Comparison of ENCODE assay signal across 9 mouse cellular contexts in the genomic region with DNA sequence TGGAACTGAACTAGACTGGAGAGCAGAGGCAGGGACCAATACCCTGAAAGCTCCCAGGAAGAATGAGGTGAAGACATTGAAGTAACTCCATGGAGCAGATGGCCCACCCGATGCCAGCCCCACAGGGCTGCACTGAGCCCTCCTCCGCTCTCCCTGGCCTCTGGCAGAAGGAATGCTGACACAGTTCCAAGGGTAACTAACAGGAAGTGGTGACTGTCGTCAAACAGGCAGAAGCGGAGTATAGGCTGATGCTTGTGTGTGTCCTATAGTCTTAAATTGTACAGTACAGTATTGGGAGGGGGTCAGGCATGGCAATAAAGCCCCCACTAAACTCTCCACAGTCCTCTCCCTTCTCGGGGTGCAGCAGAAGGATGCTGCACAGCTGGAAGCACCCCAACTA. TPM values are rescaled to one million over a fixed set of nuclear protein-coding genes. Genes with fewer than 3 reads are reported as not detected.
DNase-seq lines count a peak whose midpoint lies in the region; ATAC-seq lines count a peak whose summit lies in the region.
"Had no signal": no experiment of that assay in that cellular context is flagged by ENCODE, and none has a peak within 500 bp of the region (broad histone marks: within the 10 kb centered on the region; RNA-seq: fewer than 3 reads in every experiment).

No protein-coding gene starts in this region.

- ATAC-seq in midbrain, embryonic 15.5 days (replicated peaks), result 0 out of 2 replicates have a peak, but pooled peaks have one; percentile 24
- no peak for ATAC-seq in midbrain, embryonic 16.5 days
- ATAC-seq in hematopoietic stem cell, adult 5-6 weeks (replicated peaks in 1 of 2; ENCODE audit: insufficient read depth in 1 of 2, low FRiP score in 2 of 2, low TSS enrichment in 1 of 2, low read depth in 1 of 2, poor library complexity in 2 of 2, severe bottlenecking in 2 of 2), result peak; percentile 28 to 38; a peak in 3 of 4 replicates
- ATAC-seq in stomach, embryonic 16.5 days (ENCODE audit: insufficient read depth, low FRiP score), result no peak
- no peak for ATAC-seq in erythroid progenitor cell, adult 5-6 weeks (replicated peaks; ENCODE audit: low FRiP score, poor library complexity, severe bottlenecking)

- H3K36me3 ChIP-seq in midbrain, embryonic 15.5 days (replicated peaks), result peaks cover 13% of the 10 kb centered on the region; the same call in 1 of the 2 replicates
- peaks cover 12% of the 10 kb centered on the region for H3K36me3 ChIP-seq in midbrain, embryonic 16.5 days (ENCODE audit: control insufficient read depth, insufficient read depth, low read length)
- no peaks in the 10 kb centered on the region; the same call in 1 of the 2 replicates for H3K36me3 ChIP-seq in stomach, embryonic 16.5 days (ENCODE audit: control insufficient read depth, insufficient read depth, low read length)

- WGBS in midbrain, embryonic 15.5 days, result 72% methylated on average over 5 of the region's 5 CpGs
- 82% methylated on average over 5 of the region's 5 CpGs for WGBS in midbrain, embryonic 16.5 days
- 42% methylated on average over 5 of the region's 5 CpGs for WGBS in stomach, embryonic 16.5 days

- intact Hi-C loops in heart, postnatal 36 days (cut with DNase I), result no loop called here

- no peak overlapping the region for H3K27ac ChIP-seq in midbrain, embryonic 15.5 days
- no peak overlapping the region for H3K27ac ChIP-seq in midbrain, embryonic 16.5 days (ENCODE audit: low read length)
- H3K27ac ChIP-seq in stomach, embryonic 16.5 days (ENCODE audit: low read length), result peak overlapping the region; percentile 63; the same call in 1 of the 2 replicates

- H3K27me3 ChIP-seq in midbrain, embryonic 15.5 days (replicated peaks), result no peaks in the 10 kb centered on the region
- no peaks in the 10 kb centered on the region for H3K27me3 ChIP-seq in midbrain, embryonic 16.5 days (ENCODE audit: control insufficient read depth, insufficient read depth, low read depth, low read length)
- no peaks in the 10 kb centered on the region for H3K27me3 ChIP-seq in stomach, embryonic 16.5 days (ENCODE audit: control insufficient read depth, insufficient read depth, low read length)
- H3K27me3 ChIP-seq: CH12.LX had no signal

- DNase-seq in heart, adult 11 months, result peak; percentile 97
- no peak for DNase-seq in heart, postnatal 36 days
- DNase-seq in spleen, adult 12 weeks (ENCODE audit: low spot score), result no peak

- H3K4me1 ChIP-seq in midbrain, embryonic 15.5 days, result peaks cover 28% of the 10 kb centered on the region; the same call in 1 of the 2 replicates
- 0 out of 2 replicates have a peak, but pooled peaks cover 7% of the 10 kb centered on the region for H3K4me1 ChIP-seq in midbrain, embryonic 16.5 days (ENCODE audit: control insufficient read depth, insufficient read depth, low read length)
- peaks cover 49% of the 10 kb centered on the region for H3K4me1 ChIP-seq in stomach, embryonic 16.5 days (ENCODE audit: control insufficient read depth, insufficient read depth, low read length)

- H3K4me2 ChIP-seq in midbrain, embryonic 15.5 days, result no peak overlapping the region
- H3K4me2 ChIP-seq in midbrain, embryonic 16.5 days (ENCODE audit: low read length), result no peak overlapping the region
- no peak overlapping the region for H3K4me2 ChIP-seq in stomach, embryonic 16.5 days (ENCODE audit: low read depth, low read length)

- no peak overlapping the region for H3K9ac ChIP-seq in midbrain, embryonic 15.5 days
- no peak overlapping the region for H3K9ac ChIP-seq in midbrain, embryonic 16.5 days (ENCODE audit: low read depth, low read length)
- no peak overlapping the region for H3K9ac ChIP-seq in stomach, embryonic 16.5 days (ENCODE audit: low read length)

- no peaks in the 10 kb centered on the region for H3K9me3 ChIP-seq in midbrain, embryonic 15.5 days
- no peaks in the 10 kb centered on the region for H3K9me3 ChIP-seq in midbrain, embryonic 16.5 days (replicated peaks; ENCODE audit: control insufficient read depth, low read length, poor library complexity, severe bottlenecking)
- H3K9me3 ChIP-seq in stomach, embryonic 16.5 days (replicated peaks; ENCODE audit: control insufficient read depth, low read length), result no peaks in the 10 kb centered on the region

- no peak overlapping the region for H3K4me3 ChIP-seq in midbrain, embryonic 15.5 days
- H3K4me3 ChIP-seq in midbrain, embryonic 16.5 days (ENCODE audit: low read depth, low read length), result no peak overlapping the region
- no peak overlapping the region for H3K4me3 ChIP-seq in stomach, embryonic 16.5 days (replicated peaks; ENCODE audit: low read length)

RNA-seq across cellular contexts. Expression of a gene that starts 24.9 kb away (rescaled TPM):
- 10 to 100 TPM; 16.2 to 18.0 TPM for total RNA-seq in heart, postnatal 36 days (2021)
- 64.4 and 65.9 TPM in 2 replicates for polyA plus RNA-seq in midbrain, embryonic 15.5 days (2015; fragmentation: Nextera tagmentation; extraction: Ambion mirVana)
- 58.7 and 66.6 TPM in 2 replicates for polyA plus RNA-seq in midbrain, embryonic 16.5 days (2015; fragmentation: Nextera tagmentation; extraction: Ambion mirVana)
- total RNA-seq in hematopoietic stem cell, adult 5-6 weeks (2017), result 27.1 and 32.6 TPM in 2 replicates
- 33.0 and 37.4 TPM in 2 replicates for polyA plus RNA-seq in stomach, embryonic 16.5 days (2015; fragmentation: Nextera tagmentation; extraction: Ambion mirVana)
- total RNA-seq in erythroid progenitor cell, adult 5-6 weeks (2015; ENCODE audit: low replicate concordance), result 1.1 TPM in 1 of 2 replicates, not detected in the other
- 1.2 TPM in 2 replicates for total RNA-seq in erythroid progenitor cell, adult 5-6 weeks (2017; ENCODE audit: low replicate concordance)
- total RNA-seq: CH12.LX had no signal

Comparison
In these comparisons a context has a peak if more than half of its experiments do, and no peak if none do; other contexts are left out.
1. ATAC-seq: peak in midbrain, embryonic 15.5 days (single experiment) and hematopoietic stem cell, adult 5-6 weeks (2 of 2); none in midbrain, embryonic 16.5 days (single experiment), stomach, embryonic 16.5 days (single experiment) and erythroid progenitor cell, adult 5-6 weeks (single experiment).
2. RNA of a gene that starts 24.9 kb away (total RNA-seq): 27.1 to 32.6 TPM in hematopoietic stem cell, adult 5-6 weeks and 16.2 to 18.0 TPM in heart, postnatal 36 days; 1.1 to 1.2 TPM in erythroid progenitor cell, adult 5-6 weeks; every median in the first group is over 4 times any median in the second.